Mouse (Mus musculus) embryonic stem cell, embryonic (primary cell): ENCODE data around the gene Hsp90ab1.

ENCODE experiments used
- CTCF ChIA-PET, 4 experiments: fragments of 300-600 bp in 2 of 4; fragments of 350-600 bp in 2 of 4; sonication (Branson Sonifier 250); formaldehyde crosslinking; loops; one replicate each; lab custom pipeline; 2022; ENCODE audit warnings: inconsistent platforms in 2 of 4; lab: Charles Lee
- POLR2A ChIA-PET, 4 experiments: fragments of 300-600 bp in 2 of 4; fragments of 350-600 bp in 2 of 4; sonication (Branson Sonifier 250); formaldehyde crosslinking; loops; one replicate each; lab custom pipeline; 2022; ENCODE audit warnings: antibody characterized with exemption in 4 of 4, inconsistent platforms in 1 of 4; lab: Charles Lee

The Hsp90ab1 gene

DNA sequence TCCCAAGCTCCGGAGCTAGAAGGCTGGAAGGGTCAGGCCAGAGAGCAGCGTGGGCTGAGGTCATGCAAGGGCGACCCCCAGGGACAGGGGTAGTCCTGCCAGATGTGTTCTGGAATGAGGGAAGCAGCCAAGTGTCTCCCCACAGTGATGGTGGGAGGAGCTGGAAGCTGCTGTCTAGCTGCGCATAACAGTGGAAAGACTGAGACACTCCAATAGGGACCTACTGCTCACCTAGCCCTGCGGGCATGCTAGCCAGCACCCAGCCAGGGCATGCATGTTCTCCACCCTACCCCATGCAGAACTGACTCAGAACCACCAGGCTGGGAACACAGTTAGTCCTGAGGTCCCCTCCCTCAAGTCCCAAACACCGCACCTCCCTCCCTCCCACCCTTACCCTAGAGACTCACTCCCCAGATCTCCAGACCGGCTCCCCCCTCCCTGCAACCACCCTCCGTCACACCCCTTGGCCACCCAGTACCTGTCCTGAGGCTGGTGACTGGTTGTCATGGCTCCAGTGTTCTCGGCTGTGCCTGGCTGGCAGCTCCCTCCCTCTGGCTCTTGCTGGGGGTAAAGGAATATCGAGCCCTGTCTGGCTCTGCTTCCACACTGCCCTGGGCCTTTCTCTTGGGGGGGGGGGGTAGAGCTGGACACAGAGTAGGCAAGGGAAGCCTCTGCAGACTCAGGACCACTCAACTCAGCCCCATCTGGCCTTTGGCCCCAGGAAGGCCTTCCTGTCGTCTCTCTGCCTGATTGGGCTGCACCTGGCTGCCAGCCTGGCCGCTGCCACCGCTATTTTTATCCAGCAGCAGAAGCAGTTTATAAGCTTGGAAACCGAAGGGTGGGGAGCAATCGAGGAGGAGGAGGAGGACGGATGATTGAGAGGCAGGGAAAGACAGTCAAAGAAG is 18.9 kb upstream of the Hsp90ab1 start:
- CTCF ChIA-PET, result interaction anchor here (0.5 to 5.8 kb wide), 31 partner anchors 8 to 562 kb away, joined by 3 to 79 read pairs (median 5); partner anchors contain the start of genes Mymx (in 2 of the 4), Aars2 (in 1 of the 4) and Slc29a1 (in 1 of the 4)

DNA sequence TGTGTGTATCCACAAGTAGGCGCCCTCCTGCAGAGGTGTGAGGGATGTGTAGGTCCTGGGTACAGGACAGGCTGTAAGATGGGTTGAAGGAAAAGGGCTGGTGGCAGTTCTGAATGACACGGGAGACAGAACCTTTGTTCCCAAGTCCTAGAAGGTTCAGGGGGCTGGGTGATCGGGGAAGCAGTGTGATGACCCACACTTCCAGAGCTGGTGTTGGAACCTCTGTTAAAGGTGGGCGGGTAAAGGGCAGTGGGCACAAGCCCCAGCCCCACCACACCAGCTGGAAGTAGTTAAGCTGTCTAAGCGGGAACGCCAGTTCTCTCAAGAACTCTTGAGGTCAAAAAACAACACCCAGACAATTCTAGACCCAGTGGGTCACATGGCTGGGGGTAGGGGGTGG is 17.3 kb upstream of the Hsp90ab1 start:
- CTCF ChIA-PET, result interaction anchor here (0.5 to 5.8 kb wide), 13 partner anchors 7 to 73 kb away, joined by 3 to 79 read pairs (median 7); partner anchors contain the start of gene Mymx (in 1 of the 4)
- POLR2A ChIA-PET, result interaction anchor here (0.5 to 18.1 kb wide), 22 partner anchors 8 to 95 kb away, joined by 3 to 578 read pairs (median 4); partner anchors contain the start of genes Slc29a1 (in 3 of the 4), Mymx (in 2 of the 4), Aars2 (in 1 of the 4) and Hsp90ab1 (in 1 of the 4)

More for the DNA sequence above, 18.9 kb upstream of the Hsp90ab1 start:
- POLR2A ChIA-PET, result interaction anchor here (0.5 to 18.1 kb wide), 35 partner anchors 9 to 294 kb away, joined by 3 to 578 read pairs (median 5); partner anchors contain the start of genes Mymx (in 4 of the 4), Hsp90ab1 (in 3 of the 4), Slc29a1 (in 2 of the 4) and Mrpl14 (in 1 of the 4)

DNA sequence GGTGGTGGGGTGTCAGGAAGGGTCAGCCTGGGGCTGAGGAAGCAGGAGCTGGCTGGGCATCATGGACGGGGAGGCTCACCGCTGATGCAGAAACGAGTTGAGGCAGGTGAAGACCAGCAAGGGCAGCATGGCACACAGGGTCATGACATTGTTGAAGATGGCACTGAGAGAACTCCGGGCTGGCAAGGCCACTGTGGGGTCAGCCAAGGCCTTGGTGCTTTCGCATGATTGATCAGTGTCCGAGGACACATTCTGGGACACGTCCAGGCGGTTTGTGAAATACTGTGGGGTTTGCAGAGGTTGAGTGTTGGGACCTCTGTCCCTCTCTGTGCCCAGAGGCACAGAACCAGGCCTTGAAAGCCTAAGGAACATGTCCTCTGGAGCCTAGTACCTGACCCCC is 16.8 kb upstream of the Hsp90ab1 start:
- CTCF ChIA-PET, result interaction anchor here in 2 of 4 experiments (2.1 to 5.8 kb wide), 6 partner anchors 7 to 74 kb away, joined by 6 to 79 read pairs (median 8); no protein-coding TSS in a partner anchor
- POLR2A ChIA-PET, result interaction anchor here in 3 of 4 experiments (0.7 to 18.1 kb wide), 14 partner anchors 7 to 676 kb away, joined by 3 to 578 read pairs (median 6); partner anchors contain the start of genes Mymx (in 2 of the 3), Slc29a1 (in 2 of the 3), Aars2 (in 1 of the 3) and Hsp90ab1 (in 1 of the 3)

DNA sequence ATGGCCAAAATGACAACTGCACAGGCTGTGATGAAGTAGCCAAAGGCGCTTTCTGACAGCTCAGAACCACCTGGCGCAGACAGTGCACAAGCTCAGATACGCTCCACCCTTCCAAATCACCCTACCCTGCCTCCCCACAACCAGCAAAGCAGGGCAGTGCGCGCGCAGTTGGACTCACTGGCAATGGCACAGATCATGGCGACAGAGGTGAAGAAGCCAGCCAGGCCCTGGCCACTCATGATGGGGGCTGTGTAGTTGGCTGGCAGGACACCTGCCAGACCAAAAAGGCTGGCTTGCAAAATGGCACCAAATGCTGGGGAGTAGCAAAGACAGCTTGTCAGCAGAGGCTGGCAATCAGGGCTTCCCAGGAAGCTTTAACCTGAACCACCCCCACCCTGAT is 16.2 kb upstream of the Hsp90ab1 start:
- CTCF ChIA-PET, result interaction anchor here in 2 of 4 experiments (0.8 to 3.7 kb wide), 8 partner anchors 10 to 74 kb away, joined by 3 to 16 read pairs (median 3); no protein-coding TSS in a partner anchor
- POLR2A ChIA-PET, result interaction anchor here in 3 of 4 experiments (0.5 to 18.1 kb wide), 20 partner anchors 8 to 112 kb away, joined by 3 to 578 read pairs (median 4); partner anchors contain the start of genes Hsp90ab1 (in 2 of the 3), Mymx (in 2 of the 3), Slc29a1 (in 2 of the 3) and Slc35b2 (in 1 of the 3)

DNA sequence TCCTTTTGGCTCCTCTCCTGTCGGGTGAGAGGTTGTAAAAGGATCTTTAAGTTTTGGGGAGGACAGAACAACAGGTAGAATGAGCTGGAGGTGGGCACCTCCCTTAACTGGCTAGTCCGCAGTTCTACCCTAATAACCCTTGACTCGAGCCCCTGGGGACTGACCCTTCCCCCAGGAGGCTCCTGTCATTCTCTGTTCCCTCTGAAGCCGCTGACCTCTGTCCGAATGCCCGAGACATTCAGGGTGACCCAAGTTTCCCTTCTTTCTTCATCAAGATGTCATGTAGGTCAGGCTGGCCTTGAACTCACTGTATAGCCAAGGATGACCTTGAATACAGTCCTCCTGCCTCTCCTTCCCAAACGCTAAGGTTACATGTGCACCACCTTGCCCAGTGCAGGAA is 15.3 kb upstream of the Hsp90ab1 start:
- POLR2A ChIA-PET, result interaction anchor here in 3 of 4 experiments (1.0 to 18.1 kb wide), 12 partner anchors 8 to 113 kb away, joined by 3 to 578 read pairs (median 6); partner anchors contain the start of genes Hsp90ab1 (in 2 of the 3), Slc29a1 (in 2 of the 3), Mymx (in 1 of the 3) and Slc35b2 (in 1 of the 3)
- CTCF ChIA-PET, result interaction anchor here in 1 of 4 experiments (1.0 to 3.7 kb wide), 5 partner anchors 9 to 54 kb away, joined by 3 to 16 read pairs (median 3); no protein-coding TSS in a partner anchor

DNA sequence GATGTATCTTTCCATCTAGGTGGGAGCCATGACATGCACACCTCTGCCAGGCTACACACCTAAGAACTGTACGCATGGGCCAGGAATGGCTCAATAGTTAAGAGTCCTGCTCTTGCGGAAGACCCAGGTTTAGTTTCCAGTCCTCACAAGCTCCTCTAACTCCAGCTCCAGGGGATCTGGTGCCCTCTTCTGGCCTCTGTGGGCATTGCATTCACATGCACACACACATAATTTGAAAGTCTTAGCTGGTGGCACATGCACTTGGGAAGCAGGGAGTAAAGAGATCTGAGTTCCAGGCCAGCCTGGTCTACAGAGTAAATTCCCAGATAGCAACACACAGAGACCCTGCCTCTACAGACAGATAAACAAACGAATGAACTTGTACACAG is 13.4 kb upstream of the Hsp90ab1 start:
- ChIA-PET POLR2A (interaction anchor here (0.6 to 19.1 kb wide), 32 partner anchors 8 to 181 kb away, joined by 3 to 605 read pairs (median 6); partner anchors contain the start of genes Hsp90ab1 (in 3 of the 4), Mymx (in 3 of the 4), Slc29a1 (in 3 of the 4) and Slc35b2 (in 2 of the 4)), CTCF (interaction anchor here (0.5 to 9.9 kb wide), 71 partner anchors 6 to 567 kb away, joined by 3 to 209 read pairs (median 5); partner anchors contain the start of genes Mymx (in 4 of the 4), Hsp90ab1 (in 2 of the 4), Aars2 (in 1 of the 4) and Mad2l1bp (in 1 of the 4))

DNA sequence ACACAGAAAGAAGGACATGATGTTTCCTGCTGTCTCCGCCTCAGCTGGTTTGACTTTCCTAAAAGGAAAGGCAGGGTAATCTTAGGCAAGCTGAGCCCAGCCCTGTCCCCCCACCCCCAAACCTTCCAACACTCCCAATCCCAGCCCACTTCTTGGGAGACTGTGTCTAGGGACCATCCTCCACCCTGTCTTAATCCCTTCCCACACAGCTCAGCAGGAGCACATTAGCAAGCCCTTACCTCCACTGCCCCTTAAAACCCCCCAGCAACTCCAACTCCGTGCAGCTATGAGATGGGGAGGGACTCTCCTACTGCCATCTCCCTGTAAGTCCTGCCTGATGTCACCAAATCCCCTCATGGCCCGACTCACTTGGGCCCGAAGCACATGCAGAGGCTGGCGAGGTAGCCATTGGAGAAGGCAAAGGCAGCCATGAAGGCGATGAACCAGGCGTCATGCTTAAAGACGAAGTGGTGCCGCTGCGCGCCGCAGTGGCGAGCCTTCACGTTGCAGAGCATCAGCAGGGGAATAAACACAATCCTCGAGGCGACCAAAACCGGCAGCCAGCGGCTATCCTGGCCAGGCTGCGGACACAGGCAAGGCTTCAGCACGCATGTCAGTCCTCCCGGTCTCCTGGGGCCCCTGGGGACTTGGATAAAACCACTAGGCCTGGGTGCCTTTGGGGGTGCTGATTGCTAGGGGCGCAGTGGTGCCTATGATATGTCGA is 12.8 kb upstream of the Hsp90ab1 start:
- ChIA-PET CTCF (interaction anchor here (0.5 to 9.9 kb wide), 78 partner anchors 7 to 568 kb away, joined by 3 to 209 read pairs (median 5); partner anchors contain the start of genes Mymx (in 4 of the 4), Hsp90ab1 (in 2 of the 4), Slc29a1 (in 2 of the 4) and Aars2 (in 1 of the 4)), POLR2A (interaction anchor here (0.5 to 19.1 kb wide), 44 partner anchors 9 to 488 kb away, joined by 3 to 605 read pairs (median 5); partner anchors contain the start of genes Hsp90ab1 (in 3 of the 4), Mymx (in 3 of the 4), Slc29a1 (in 3 of the 4) and Slc35b2 (in 2 of the 4))

DNA sequence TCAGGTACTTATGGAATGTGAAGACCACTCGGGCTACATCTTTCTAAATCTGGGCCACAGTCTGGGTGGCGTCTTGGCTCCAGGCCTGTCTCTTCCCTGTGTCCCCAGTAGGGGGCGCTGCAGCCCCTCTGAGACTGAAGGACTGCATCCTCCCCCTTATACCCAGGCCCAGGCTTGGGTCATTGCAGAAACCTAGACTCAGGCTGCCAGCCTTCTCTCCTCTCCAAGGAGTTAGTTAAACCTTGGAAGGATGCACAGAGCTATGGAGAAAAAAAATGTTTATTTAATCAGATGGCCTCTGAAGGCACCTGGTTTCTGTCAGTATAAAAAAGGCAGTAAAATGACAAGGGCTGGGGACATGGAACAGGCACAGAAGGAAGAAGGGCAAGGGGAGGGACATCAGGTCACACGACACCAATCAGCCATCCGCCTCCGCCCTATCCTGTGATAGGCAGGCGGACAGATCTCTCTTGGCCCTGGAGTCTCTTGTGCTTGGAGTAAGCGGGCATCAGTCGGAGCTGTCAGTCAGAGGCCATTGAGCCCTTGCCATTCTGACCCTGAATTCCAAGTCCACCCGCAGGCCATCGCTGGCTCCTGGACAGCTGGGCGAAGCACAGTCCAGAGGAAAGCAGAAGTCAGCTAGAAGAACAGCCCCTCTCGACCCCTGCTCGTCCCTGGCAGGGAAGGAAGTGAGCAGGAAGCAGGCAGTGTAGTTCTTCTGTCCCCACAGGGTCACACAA is 12.0 kb upstream of the Hsp90ab1 start:
- ChIA-PET POLR2A (interaction anchor here (0.5 to 19.1 kb wide), 61 partner anchors 8 to 1270 kb away, joined by 3 to 605 read pairs (median 5); partner anchors contain the start of genes Hsp90ab1 (in 4 of the 4), Mymx (in 3 of the 4), Slc29a1 (in 2 of the 4) and Slc35b2 (in 2 of the 4)), CTCF (interaction anchor here (0.5 to 9.9 kb wide), 70 partner anchors 8 to 151 kb away, joined by 3 to 209 read pairs (median 6); partner anchors contain the start of genes Capn11 (in 2 of the 4), Mymx (in 2 of the 4), Slc29a1 (in 2 of the 4) and Slc35b2 (in 2 of the 4))

DNA sequence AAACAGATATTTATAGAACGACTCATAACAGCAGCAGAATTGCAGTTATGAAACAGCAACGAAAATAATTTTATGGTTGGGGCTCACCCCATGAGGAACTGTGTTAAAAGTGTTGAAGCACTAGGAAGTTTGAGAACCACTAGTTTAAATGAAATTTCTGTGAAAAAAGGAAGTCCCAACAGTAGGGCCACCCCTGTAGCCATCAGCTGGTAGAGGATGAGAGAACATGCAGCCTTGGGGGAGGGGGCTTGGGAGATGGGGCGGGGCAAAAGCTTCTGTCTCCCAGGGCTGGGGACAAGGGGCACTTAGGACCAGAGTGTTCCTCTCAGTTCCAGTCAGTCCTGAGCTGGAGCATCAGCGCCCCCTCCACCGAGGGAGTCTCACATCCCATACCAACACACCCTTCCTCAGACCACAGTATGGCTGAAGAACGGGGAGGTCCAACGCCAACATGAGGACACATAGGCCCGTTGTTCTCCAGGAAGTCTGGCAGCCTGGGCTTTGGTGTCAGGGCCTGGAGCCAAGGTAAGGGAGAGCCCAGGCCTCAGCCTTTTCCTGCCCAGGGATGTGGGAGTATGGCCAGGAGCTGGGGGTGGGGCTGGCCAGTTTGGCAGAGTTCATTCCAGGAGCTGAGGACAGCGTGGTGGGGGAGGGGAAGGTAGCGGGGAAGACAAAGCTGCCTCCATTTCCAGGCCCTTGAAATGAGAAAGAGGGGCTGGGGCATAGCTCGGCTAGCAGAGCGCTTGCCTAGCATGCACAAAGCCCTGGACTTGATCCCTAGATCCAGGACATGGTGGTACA is 11.2 kb upstream of the Hsp90ab1 start:
- ChIA-PET POLR2A (interaction anchor here (0.6 to 19.1 kb wide), 50 partner anchors 9 to 1271 kb away, joined by 3 to 605 read pairs (median 5); partner anchors contain the start of genes Hsp90ab1 (in 4 of the 4), Mymx (in 2 of the 4), Nfkbie (in 2 of the 4) and Slc29a1 (in 2 of the 4)), CTCF (interaction anchor here (0.6 to 9.9 kb wide), 56 partner anchors 8 to 977 kb away, joined by 3 to 209 read pairs (median 6); partner anchors contain the start of genes Capn11 (in 2 of the 4), Mymx (in 2 of the 4), Slc35b2 (in 2 of the 4) and Aars2 (in 1 of the 4))

DNA sequence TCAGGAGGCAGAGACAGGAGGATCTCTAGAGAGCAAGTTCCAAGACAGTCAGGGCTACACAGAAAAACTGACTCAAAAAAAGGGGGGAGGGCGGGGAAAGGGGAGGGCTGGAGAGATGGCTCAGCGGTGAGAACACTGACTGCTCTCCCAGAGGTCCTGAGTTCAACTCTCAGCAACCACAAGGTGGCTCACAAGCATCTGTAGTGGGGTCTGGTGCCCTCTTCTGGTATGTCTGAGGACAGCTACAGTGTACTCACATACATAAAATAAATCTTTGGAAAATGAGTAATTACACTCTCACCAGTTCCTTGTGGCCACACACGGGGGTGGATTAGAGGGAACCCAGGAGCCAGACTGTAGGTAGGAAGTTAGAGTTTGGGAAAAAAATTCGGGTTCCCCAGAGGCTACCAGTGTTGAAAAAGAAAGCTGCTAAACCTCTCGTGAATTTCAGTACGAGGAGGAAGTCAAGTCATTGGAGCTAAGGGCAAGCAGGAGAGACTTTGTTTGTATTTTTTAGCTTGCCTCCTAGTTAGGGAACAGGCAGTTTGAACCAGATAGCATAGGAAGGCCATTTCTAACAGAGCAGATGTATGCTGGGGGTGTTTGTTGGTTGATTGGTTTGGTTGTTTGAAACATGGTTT is 9.8 kb upstream of the Hsp90ab1 start:
- ChIA-PET POLR2A (interaction anchor here (0.6 to 19.1 kb wide), 25 partner anchors 9 to 106 kb away, joined by 3 to 605 read pairs (median 4); partner anchors contain the start of genes Hsp90ab1 (in 4 of the 4), Capn11 (in 3 of the 4), Mymx (in 3 of the 4) and Slc29a1 (in 2 of the 4)), CTCF (interaction anchor here (0.6 to 9.9 kb wide), 40 partner anchors 8 to 1553 kb away, joined by 3 to 209 read pairs (median 5); partner anchors contain the start of genes Aars2 (in 1 of the 4), Hsp90ab1 (in 1 of the 4), Mymx (in 1 of the 4) and Nfkbie (in 1 of the 4))

DNA sequence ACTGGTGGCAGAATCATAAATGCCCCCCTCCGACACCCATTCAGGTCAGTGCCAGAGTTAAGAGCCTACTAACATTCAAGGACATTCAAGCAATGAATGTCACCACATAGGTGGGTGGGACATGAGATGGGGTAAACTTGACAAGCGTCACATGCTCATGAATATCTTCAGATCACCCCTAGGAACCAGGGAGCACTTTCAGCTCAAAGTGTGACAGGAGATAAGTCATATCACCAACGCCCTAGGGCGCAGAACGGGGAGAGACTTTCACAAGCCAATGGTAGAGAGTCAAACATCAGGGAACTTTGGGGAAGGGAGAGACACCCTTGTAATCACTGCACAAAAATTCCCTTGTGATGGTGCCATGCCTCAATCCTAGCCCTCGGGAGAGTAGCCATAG is 9.1 kb upstream of the Hsp90ab1 start:
- ChIA-PET CTCF (interaction anchor here (0.6 to 9.9 kb wide), 34 partner anchors 8 to 1552 kb away, joined by 3 to 209 read pairs (median 6); partner anchors contain the start of genes Hsp90ab1 (in 1 of the 4) and Mymx (in 1 of the 4)), POLR2A (interaction anchor here (0.6 to 19.1 kb wide), 23 partner anchors 9 to 106 kb away, joined by 3 to 605 read pairs (median 5); partner anchors contain the start of genes Hsp90ab1 (in 4 of the 4), Capn11 (in 3 of the 4), Mymx (in 3 of the 4) and Slc29a1 (in 2 of the 4))

DNA sequence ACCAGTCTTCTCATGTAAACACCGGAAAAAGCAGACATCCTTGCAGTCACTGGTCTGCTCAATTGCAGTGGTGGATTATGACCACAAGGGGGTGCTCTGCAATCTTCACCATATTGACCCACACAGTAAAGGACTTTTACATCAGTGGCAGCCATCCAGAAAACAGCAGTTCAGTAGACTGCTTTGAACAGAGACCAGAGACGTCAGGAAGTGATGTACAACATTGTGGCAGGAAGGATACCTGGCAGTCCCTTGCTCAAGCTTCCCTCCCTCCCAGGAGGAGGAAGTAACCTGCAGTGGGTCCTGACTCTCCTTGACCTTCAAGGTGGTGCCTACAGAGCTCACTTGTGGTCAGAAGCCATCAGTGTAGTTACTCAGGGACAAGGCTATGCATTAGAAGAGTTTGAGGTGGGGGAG is 8.5 kb upstream of the Hsp90ab1 start:
- CTCF ChIA-PET, result interaction anchor here (0.5 to 9.9 kb wide), 29 partner anchors 8 to 137 kb away, joined by 3 to 209 read pairs (median 5); partner anchors contain the start of genes Aars2 (in 1 of the 4), Hsp90ab1 (in 1 of the 4) and Mymx (in 1 of the 4)

DNA sequence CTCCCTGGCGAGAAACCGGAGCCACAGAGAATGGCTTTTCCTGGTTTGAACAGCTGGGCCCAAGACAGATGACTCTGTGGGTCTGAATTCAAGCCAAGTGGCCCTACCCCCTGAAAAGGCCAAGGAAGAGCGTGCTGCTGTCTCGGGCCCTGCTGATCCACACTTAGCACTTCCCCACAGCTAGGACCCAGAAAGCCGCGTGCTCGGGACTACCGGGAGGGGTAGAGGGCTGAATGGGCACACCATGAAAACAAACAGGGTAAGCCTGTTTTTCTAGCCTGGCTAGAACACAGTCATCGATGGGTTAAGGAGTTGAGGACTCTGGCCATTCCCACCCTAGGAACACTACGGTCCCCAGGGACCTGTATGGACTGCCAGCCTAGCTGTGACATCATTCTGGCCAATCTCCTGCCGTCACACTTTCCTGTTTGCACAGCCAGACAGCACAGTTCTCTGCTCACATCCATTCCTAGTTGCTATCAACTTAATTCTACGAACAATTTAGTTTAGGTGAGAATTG is 7.9 kb upstream of the Hsp90ab1 start:
- POLR2A ChIA-PET, result interaction anchor here in 3 of 4 experiments (0.8 to 19.1 kb wide), 27 partner anchors 8 to 493 kb away, joined by 3 to 605 read pairs (median 6); partner anchors contain the start of genes Hsp90ab1 (in 3 of the 3), Mymx (in 2 of the 3), Slc29a1 (in 2 of the 3) and Slc35b2 (in 2 of the 3)
- CTCF ChIA-PET, result interaction anchor here (0.5 to 9.9 kb wide), 31 partner anchors 8 to 137 kb away, joined by 3 to 209 read pairs (median 5); partner anchors contain the start of genes Aars2 (in 1 of the 4), Hsp90ab1 (in 1 of the 4) and Mymx (in 1 of the 4)

More for the DNA sequence above, 8.5 kb upstream of the Hsp90ab1 start:
- POLR2A ChIA-PET, result interaction anchor here in 3 of 4 experiments (0.6 to 19.1 kb wide), 16 partner anchors 8 to 105 kb away, joined by 3 to 605 read pairs (median 20); partner anchors contain the start of genes Hsp90ab1 (in 3 of the 3), Mymx (in 2 of the 3), Slc29a1 (in 2 of the 3) and Slc35b2 (in 2 of the 3)
